Mouse (Mus musculus): ENCODE data around the gene Gba.

Gba gene

DNA sequence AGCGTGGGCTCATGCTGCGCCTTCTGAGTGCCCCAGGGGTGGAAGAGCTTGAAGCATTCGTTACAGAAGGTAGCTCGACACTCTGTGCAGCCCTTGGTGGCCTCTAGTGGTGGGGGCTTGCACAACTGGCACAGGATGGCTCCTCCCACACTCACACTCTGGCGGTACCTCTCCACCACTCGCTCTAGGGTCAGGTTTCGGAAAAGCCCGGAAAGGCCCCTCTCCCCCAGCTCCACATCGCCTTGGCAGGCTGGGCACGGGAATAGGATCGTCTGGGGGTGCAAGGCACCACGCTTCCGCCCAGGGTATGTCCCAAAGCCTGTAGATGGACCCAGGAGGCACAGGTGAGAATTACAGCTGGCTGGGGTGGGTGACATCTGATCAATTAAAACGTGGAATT lies 40.9 kb downstream of the Gba start:
- DNase-seq (ENCODE audit: low spot score) = no peak

- DNase-seq (ENCODE audit: low spot score) = no peak
Measured at GRCm38 (mm10) chr3:89244158-89244981, 41.6 kb downstream of the Gba start.

DNA sequence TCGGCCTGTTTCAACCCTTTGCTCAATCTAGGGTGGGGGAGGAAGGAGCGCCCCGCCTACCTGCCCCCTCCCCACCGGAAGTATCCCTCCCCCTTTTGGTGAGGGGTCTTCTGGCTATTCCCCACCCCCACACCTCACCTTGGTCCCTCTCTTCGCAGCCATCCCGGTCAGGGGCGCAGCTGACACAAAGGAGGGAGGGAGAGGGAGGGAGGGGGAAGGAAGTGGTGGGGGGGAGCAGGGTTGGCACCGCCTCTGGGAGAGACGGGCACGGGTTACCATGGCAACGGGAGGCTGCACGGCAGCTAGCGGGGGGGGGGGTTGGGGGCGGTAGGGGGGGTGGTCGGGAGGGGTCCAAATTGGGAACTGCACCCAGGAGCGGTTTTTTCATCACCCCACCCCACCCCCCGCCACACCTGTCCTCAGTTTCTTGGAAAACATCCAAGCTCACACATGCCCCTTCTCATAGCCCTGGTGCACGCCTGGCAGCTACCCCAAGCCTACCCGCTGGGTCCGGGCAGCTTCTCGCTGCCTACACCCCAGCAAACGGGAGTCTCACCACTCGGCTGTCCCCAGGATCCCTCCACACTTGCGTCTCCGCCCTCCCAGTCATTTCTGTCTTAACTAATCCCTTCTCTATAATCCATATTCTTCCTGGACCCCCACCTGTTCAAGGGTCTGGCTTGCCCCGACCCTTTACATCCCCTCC lies 42.4 kb downstream of the Gba start:
- no peak for DNase-seq (ENCODE audit: low spot score)

GRCm38 (mm10) chr3:89245688-89246171 lies 43.0 kb downstream of the Gba start, which contains the start of gene Krtcap2:
Krtcap2 (plus strand) TSS chr3:89245966.
- DNase-seq (ENCODE audit: low spot score) = peak; percentile 35

DNA sequence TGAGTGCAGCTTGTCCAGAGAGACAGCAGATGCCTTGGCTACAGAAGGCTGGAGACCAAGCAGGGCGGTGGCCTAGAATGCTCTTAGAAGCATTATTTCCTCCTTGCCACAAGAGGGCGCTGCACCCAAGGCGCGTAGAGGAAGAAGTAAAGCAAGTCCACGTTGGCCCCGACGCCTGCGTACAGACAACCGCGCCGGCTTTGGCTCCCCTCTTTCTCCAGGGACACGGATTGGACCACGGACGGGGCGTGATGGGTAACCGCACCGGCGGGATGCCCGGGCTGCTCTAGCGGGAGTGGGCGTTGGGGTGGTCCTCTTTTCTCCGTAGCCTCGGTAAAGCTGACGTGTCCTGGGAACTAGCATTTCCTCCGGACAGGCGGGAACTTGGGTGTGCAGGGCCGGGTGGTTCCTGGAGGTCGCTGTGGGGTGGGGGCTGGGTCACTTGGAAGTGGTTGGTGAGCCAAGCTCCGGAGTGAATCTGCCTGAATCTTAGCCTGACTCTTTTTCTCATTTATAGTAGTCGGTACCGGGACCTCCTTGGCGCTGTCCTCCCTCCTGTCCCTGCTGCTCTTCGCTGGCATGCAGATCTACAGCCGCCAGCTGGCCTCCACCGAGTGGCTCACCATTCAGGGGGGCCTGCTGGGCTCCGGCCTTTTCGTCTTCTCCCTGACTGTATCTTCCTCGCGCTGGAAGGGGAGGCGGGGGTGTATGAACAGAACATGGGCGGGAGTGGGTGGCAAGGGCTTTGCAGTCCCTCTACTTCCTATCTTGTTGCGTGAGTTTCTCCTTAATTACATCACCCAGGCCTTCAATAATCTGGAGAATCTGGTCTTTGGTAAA lies 43.8 kb downstream of the Gba start, which contains the start of gene Trim46:
Gene Trim46 (minus strand): TSS at position 49 of the 840 bp plus-strand sequence.
- DNase-seq (ENCODE audit: low spot score) = peak; percentile 88

- no peak for DNase-seq (ENCODE audit: low spot score)
Measured at GRCm38 (mm10) chr3:89247466-89247865, 44.7 kb downstream of the Gba start.

DNA sequence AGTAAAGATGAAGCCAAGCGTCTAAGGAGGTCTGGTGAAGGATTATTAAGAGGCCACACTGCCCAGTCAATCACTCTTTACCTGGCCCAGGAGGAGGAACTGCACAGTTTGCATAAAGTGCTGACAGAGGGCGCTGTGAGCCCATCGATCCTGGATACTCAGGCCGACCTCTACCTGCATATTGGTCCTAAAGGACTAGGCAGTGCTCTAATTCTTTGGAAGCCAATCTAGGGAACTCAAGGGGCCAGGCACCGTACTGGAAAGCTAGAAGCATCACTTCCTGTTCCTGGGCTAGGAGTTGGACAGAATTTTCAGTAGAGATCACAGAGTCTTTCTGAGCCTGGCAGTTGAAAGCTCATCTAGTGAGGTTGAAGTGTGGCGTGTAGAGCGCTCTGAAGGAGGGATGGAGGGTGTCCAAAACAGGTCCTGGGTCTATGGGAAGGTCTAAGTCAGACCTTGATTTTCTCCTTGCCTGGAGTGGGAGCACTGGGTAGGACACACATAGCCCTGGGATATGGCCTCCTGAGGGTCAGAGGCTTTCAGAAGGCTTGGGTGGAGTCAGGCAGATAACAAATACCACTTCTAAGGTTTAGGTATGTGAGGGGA lies 47.8 kb downstream of the Gba start:
- DNase-seq (ENCODE audit: low spot score) = peak; percentile 59

- no peak for DNase-seq (ENCODE audit: low spot score)
Measured at GRCm38 (mm10) chr3:89251365-89251895, 48.7 kb downstream of the Gba start.

GRCm38 (mm10) chr3:89254994-89255393 lies 52.3 kb downstream of the Gba start:
- peak; percentile 35 for DNase-seq (ENCODE audit: low spot score)

DNA sequence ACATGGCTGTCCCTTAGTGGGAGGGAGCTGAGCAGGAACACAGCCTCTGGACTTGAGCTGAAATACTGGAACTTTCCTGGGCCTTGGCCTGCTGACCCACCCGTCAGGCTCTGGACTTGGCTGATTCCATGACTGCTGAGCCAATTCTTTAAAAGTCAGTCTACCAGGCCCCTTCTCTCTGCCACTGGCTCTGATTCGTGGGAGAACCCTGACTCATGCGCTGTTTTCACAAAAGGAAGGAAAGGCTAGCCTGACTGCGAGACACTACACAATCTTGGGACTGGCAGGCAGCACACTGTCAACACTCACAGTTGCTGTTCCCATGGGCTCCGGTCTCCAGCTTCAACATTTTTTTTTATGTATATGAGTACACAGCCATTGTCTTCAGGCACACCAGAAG lies 53.4 kb downstream of the Gba start:
- DNase-seq (ENCODE audit: low spot score) = no peak
